In the genomic region with DNA sequence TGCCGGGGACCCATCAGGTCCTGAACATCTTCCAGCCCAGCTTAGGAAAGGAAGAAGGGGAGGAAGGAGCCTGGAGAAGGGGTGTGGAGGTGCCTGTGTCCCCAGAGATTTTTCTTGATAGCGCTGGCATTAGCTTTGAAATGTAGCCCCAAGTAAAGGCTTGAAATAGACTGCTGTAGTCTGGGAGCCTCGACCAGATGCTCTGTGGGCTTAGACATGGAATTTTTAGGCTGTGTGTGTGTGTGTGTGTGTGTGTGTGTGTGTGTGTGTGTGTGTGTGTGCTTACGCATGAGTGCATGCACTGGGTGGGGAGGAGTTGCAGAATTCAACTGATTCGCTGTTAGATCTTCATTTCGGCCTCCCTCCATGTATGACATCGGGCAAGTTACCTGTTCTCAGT, we compare ENCODE assay signal across 21 mouse cellular contexts. TPM values are rescaled to one million over a fixed set of nuclear protein-coding genes. Genes with fewer than 3 reads are reported as not detected.
A peak's percentile ranks its signal among the peaks of the same experiment; 100 is the strongest.
DNase-seq lines count a peak whose midpoint lies in the region; TF ChIP-seq lines count a peak whose summit lies in the region.
"Had no signal": no experiment of that assay in that cellular context is flagged by ENCODE, and none has a peak within 500 bp of the region (broad histone marks: within the 10 kb centered on the region; RNA-seq: fewer than 3 reads in every experiment).

No protein-coding gene starts in this region.

- peak overlapping the region; percentile 33; the same call in 1 of the 2 replicates for H3K27ac ChIP-seq in olfactory bulb, adult 2 months (ENCODE audit: insufficient read depth, low read depth, low read length)
- H3K27ac ChIP-seq in gastrocnemius, adult 2 months: no peak overlapping the region
- H3K27ac ChIP-seq: embryonic facial prominence, embryonic 12.5 days; forebrain, embryonic 12.5 days; heart, embryonic 10.5 days; hindbrain, embryonic 12.5 days had no signal

- no peak overlapping the region for H3K4me3 ChIP-seq in olfactory bulb, adult 2 months (ENCODE audit: insufficient read depth, low read depth, low read length)
- H3K4me3 ChIP-seq in gastrocnemius, adult 2 months: no peak overlapping the region
- H3K4me3 ChIP-seq: embryonic facial prominence, embryonic 12.5 days; forebrain, embryonic 12.5 days; heart, embryonic 10.5 days; hindbrain, embryonic 12.5 days had no signal

- 58% methylated on average over 7 of the region's 7 CpGs for WGBS in olfactory bulb, adult 2 months

- TF ChIP-seq CTCF in olfactory bulb, adult 2 months (IDR thresholded peaks at IDR 0.05; ENCODE audit: insufficient read depth, low read depth, low read length): no peak
- no peak for TF ChIP-seq CTCF in gastrocnemius, adult 2 months (IDR thresholded peaks at IDR 0.05)

- intact Hi-C loops in left cerebral cortex, postnatal 4 days (cut with DNase I): no loop called here
- intact Hi-C loops in gastrocnemius, adult 2 months (cut with DNase I): no loop called here

- TF ChIP-seq POLR2A in olfactory bulb, adult 2 months (IDR thresholded peaks at IDR 0.05; ENCODE audit: insufficient read depth, low read depth, low read length): no peak

- DNase-seq in left cerebral cortex, adult 11 months (ENCODE audit: low spot score): peak; percentile 26
- DNase-seq in left cerebral cortex, postnatal 4 days: no peak
- DNase-seq in right cerebral cortex, adult 2 months (ENCODE audit: low spot score in 2 of 2): peak; percentile 27 to 32
- DNase-seq in right cerebral cortex, postnatal 4 days: no peak
- DNase-seq in gastrocnemius, adult 2 months: no peak
- DNase-seq: adrenal gland, postnatal 14 days; cerebellum, adult 2 months; cerebellum, postnatal 14 days; embryo, embryonic 11 days; gastrocnemius, postnatal 10 days; heart, adult 18-20 months; heart, postnatal 10 days; heart, postnatal 4 days had no signal

- peaks cover 43% of the 10 kb centered on the region for H3K4me1 ChIP-seq in olfactory bulb, adult 2 months (ENCODE audit: control insufficient read depth, insufficient read depth, low read length)
- H3K4me1 ChIP-seq: embryonic facial prominence, embryonic 12.5 days; forebrain, embryonic 12.5 days; heart, embryonic 10.5 days; hindbrain, embryonic 12.5 days had no signal

RNA-seq across cellular contexts. Expression of a gene that starts 31.5 kb away (rescaled TPM):
- 100 to 1,000 TPM; 180 TPM for total RNA-seq in left cerebral cortex, postnatal 4 days (2021)
- polyA plus RNA-seq in olfactory bulb, adult 2 months (2012; ENCODE audit: insufficient read depth, insufficient read length, low replicate concordance, missing spikeins): not detected in 2 replicates
- 1 to 10 TPM in 1 of 2 experiments, under 1 TPM in 1; 0.64 to 1.3 TPM for total RNA-seq in gastrocnemius, adult 2 months (2021)
- total RNA-seq: CH12.LX; common myeloid progenitor, adult 5-6 weeks had no signal
- polyA plus RNA-seq: activated CD4-positive, CD25-positive, alpha-beta regulatory T cell, adult 4 months had no signal

Comparison
In these comparisons a context has a peak if more than half of its experiments do, and no peak if none do; other contexts are left out.
1. DNase-seq: peak in left cerebral cortex, adult 11 months (single experiment) and right cerebral cortex, adult 2 months (2 of 2); none in left cerebral cortex, postnatal 4 days (single experiment), right cerebral cortex, postnatal 4 days (single experiment) and gastrocnemius, adult 2 months (single experiment).
2. RNA of a gene that starts 31.5 kb away (total RNA-seq): 180 TPM in left cerebral cortex, postnatal 4 days; 0.64 to 1.3 TPM in gastrocnemius, adult 2 months; every median in the first group is over 10 times any median in the second.